8 mouse cellular contexts compared by ENCODE assay signal in the genomic region with DNA sequence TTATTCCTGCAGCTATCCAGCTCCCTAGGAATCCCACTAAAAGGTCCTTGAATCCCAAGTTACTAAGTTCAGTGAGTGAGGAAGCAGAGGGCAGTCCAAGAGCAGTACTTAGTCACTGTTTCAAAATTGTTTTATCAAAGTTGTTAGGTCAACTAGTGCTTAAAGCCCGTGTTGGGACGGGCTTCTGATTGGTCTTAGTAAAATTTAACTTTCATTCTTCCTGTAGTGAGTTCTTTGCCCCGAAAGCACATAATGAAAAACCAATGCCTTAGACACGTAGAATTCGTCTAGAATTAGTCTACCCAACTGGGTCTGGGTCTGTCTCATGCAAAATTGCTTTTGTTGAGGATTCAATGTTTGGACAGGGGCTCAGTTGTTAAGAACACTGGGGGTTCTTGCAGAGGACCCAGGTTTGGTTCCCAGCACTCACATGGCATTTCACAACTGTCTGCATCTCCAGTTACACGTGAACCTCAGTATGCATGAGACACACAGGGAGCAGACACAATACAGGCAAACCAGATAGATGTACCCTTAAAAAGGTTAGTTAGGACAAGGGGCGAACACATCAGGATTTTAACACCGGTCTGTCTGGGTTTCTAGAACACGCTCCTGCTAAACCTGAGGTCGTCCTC. TPM values are rescaled to one million over a fixed set of nuclear protein-coding genes. Genes with fewer than 3 reads are reported as not detected.
DNase-seq lines count a peak whose midpoint lies in the region; ATAC-seq and TF ChIP-seq lines count a peak whose summit lies in the region.

No protein-coding gene starts in this region.

- no peaks in the 10 kb centered on the region for H3K27me3 ChIP-seq in testis, adult 2 months (ENCODE audit: control insufficient read depth, insufficient read depth, low read length)
- H3K27me3 ChIP-seq in forebrain, embryonic 15.5 days = no peaks in the 10 kb centered on the region
- H3K27me3 ChIP-seq in limb, embryonic 10.5 days (ENCODE audit: low read depth, poor library complexity, severe bottlenecking) = no peaks in the 10 kb centered on the region

- H3K27ac ChIP-seq in testis, adult 2 months (ENCODE audit: control insufficient read depth, insufficient read depth, low read depth, low read length) = peak overlapping the region; percentile 41
- H3K27ac ChIP-seq in forebrain, embryonic 15.5 days (replicated peaks) = peak overlapping the region; percentile 82
- H3K27ac ChIP-seq in limb, embryonic 10.5 days = peak overlapping the region; percentile 94
- H3K27ac ChIP-seq in olfactory bulb, adult 2 months (ENCODE audit: insufficient read depth, low read depth, low read length) = peak overlapping the region; percentile 93

- TF ChIP-seq POLR2A in testis, adult 2 months (IDR thresholded peaks at IDR 0.05; ENCODE audit: control insufficient read depth, low read depth, low read length) = no peak
- no peak for TF ChIP-seq POLR2A in olfactory bulb, adult 2 months (IDR thresholded peaks at IDR 0.05; ENCODE audit: insufficient read depth, low read depth, low read length)

- peak overlapping the region; percentile 86 for H3K9ac ChIP-seq in forebrain, embryonic 15.5 days (replicated peaks)

- no peaks in the 10 kb centered on the region for H3K36me3 ChIP-seq in testis, adult 2 months (ENCODE audit: control insufficient read depth, insufficient read depth, low read length)
- H3K36me3 ChIP-seq in forebrain, embryonic 15.5 days = peaks cover 12% of the 10 kb centered on the region; the same call in 1 of the 2 replicates
- peaks cover 26% of the 10 kb centered on the region for H3K36me3 ChIP-seq in limb, embryonic 10.5 days

- 22% methylated on average over 10 of the region's 10 CpGs for WGBS in forebrain, embryonic 15.5 days
- 30% methylated on average over 10 of the region's 10 CpGs for WGBS in limb, embryonic 10.5 days
- WGBS in olfactory bulb, adult 2 months = 20% methylated on average over 10 of the region's 10 CpGs

- no peak; the same call in 1 of the 2 replicates for ATAC-seq in forebrain, embryonic 15.5 days (replicated peaks)

- H3K4me3 ChIP-seq in testis, adult 2 months (ENCODE audit: control insufficient read depth, low read depth, low read length) = peak overlapping the region; percentile 96
- H3K4me3 ChIP-seq in forebrain, embryonic 15.5 days = peak overlapping the region; percentile 79
- H3K4me3 ChIP-seq in limb, embryonic 10.5 days = peak overlapping the region; percentile 92
- peak overlapping the region; percentile 68 for H3K4me3 ChIP-seq in olfactory bulb, adult 2 months (ENCODE audit: insufficient read depth, low read depth, low read length)

- DNase-seq in testis, postnatal 10 days (ENCODE audit: low spot score) = no peak
- DNase-seq in limb, embryonic 10.5 days (ENCODE audit: low spot score) = no peak
- DNase-seq in adrenal gland, adult (ENCODE audit: inconsistent age in 2 of 2, low spot score in 1 of 2) = no peak
- DNase-seq in cerebellum, postnatal 4 days (ENCODE audit: low spot score in 2 of 2) = no peak
- no peak for DNase-seq in right cerebral cortex, adult 2 months (ENCODE audit: low spot score in 2 of 2)

- H3K4me2 ChIP-seq in forebrain, embryonic 15.5 days (replicated peaks) = peak overlapping the region; percentile 71

- no peak for TF ChIP-seq CTCF in testis, adult 2 months (IDR thresholded peaks at IDR 0.05; ENCODE audit: control insufficient read depth, insufficient read depth, insufficient replicate concordance, low read depth, low read length)
- no peak for TF ChIP-seq CTCF in olfactory bulb, adult 2 months (IDR thresholded peaks at IDR 0.05; ENCODE audit: insufficient read depth, low read depth, low read length)

- no peaks in the 10 kb centered on the region; the same call in 1 of the 2 replicates for H3K4me1 ChIP-seq in testis, adult 2 months (ENCODE audit: control insufficient read depth, insufficient read depth, low read length)
- peaks cover 20% of the 10 kb centered on the region for H3K4me1 ChIP-seq in forebrain, embryonic 15.5 days
- peaks cover 20% of the 10 kb centered on the region for H3K4me1 ChIP-seq in limb, embryonic 10.5 days
- no peaks in the 10 kb centered on the region for H3K4me1 ChIP-seq in olfactory bulb, adult 2 months (ENCODE audit: control insufficient read depth, insufficient read depth, low read length)

- H3K9me3 ChIP-seq in forebrain, embryonic 15.5 days = no peaks in the 10 kb centered on the region
- no peaks in the 10 kb centered on the region for H3K9me3 ChIP-seq in limb, embryonic 10.5 days (replicated peaks)

RNA-seq across cellular contexts. Expression of a gene that starts 0.7 kb away (rescaled TPM):
- polyA plus RNA-seq in testis, adult 2 months (2012; rRNA removed) = 24.0 and 25.4 TPM in 2 replicates
- 99.5 and 102 TPM in 2 replicates for polyA plus RNA-seq in forebrain, embryonic 15.5 days (2015; fragmentation: Nextera tagmentation; extraction: Ambion mirVana)
- 136 and 137 TPM in 2 replicates for polyA plus RNA-seq in limb, embryonic 10.5 days (2016; fragmentation: Nextera tagmentation; extraction: Ambion mirVana)
- not detected in 2 replicates for polyA plus RNA-seq in olfactory bulb, adult 2 months (2012; ENCODE audit: insufficient read depth, insufficient read length, low replicate concordance, missing spikeins)

Comparison
In these comparisons a context has a peak if more than half of its experiments do, and no peak if none do; other contexts are left out.
1. H3K27ac ChIP-seq: peak in every context shown above with its lines; median percentile 94 in limb, embryonic 10.5 days; 93 in olfactory bulb, adult 2 months; 82 in forebrain, embryonic 15.5 days; 41 in testis, adult 2 months.